In genomic region chr10:19517093-19517492, GRCm38 (mm10) we compare ENCODE assay signal across 19 mouse cellular contexts.
DNase-seq lines count a peak whose midpoint lies in the region; ATAC-seq and TF ChIP-seq lines count a peak whose summit lies in the region.
"Had no signal": no experiment of that assay in that cellular context is flagged by ENCODE, and none has a peak within 500 bp of the region (broad histone marks: within the 10 kb centered on the region; RNA-seq: fewer than 3 reads in every experiment).

No protein-coding gene starts in this region.

- 0 out of 2 replicates have a peak, but pooled peaks have one; percentile 39 for TF ChIP-seq EP300 in heart, postnatal 0 days (IDR thresholded peaks at IDR 0.05; ENCODE audit: low read depth)

- intact Hi-C loops in heart, postnatal 36 days (cut with DNase I), result no loop called here
- intact Hi-C loops in left cerebral cortex, postnatal 25 days (cut with DNase I), result no loop called here

- H3K4me1 ChIP-seq in heart, postnatal 0 days (ENCODE audit: control insufficient read depth, insufficient read depth), result no peaks in the 10 kb centered on the region
- H3K4me1 ChIP-seq in lung, embryonic 14.5 days (ENCODE audit: insufficient read depth), result no peaks in the 10 kb centered on the region
- peaks cover 2% of the 10 kb centered on the region; the same call in 1 of the 2 replicates for H3K4me1 ChIP-seq in brown adipose tissue, adult 24 weeks (ENCODE audit: control insufficient read depth, insufficient read depth, insufficient read length, low read length)
- H3K4me1 ChIP-seq: embryonic facial prominence, embryonic 15.5 days; forebrain, embryonic 10.5 days; hindbrain, embryonic 10.5 days had no signal

- H3K36me3 ChIP-seq in heart, postnatal 0 days (replicated peaks; ENCODE audit: control insufficient read depth, insufficient read depth, low read length), result no peaks in the 10 kb centered on the region
- H3K36me3 ChIP-seq in lung, embryonic 14.5 days (ENCODE audit: insufficient read depth), result no peaks in the 10 kb centered on the region
- H3K36me3 ChIP-seq: embryonic facial prominence, embryonic 15.5 days; forebrain, embryonic 10.5 days; hindbrain, embryonic 10.5 days had no signal

- DNase-seq in heart, postnatal 0 days (ENCODE audit: low spot score), result no peak
- DNase-seq in heart, postnatal 36 days, result no peak
- peak; percentile 39 for DNase-seq in lung, embryonic 14.5 days
- DNase-seq in lung, adult 18-20 months, result no peak
- peak; percentile 12 for DNase-seq in lung, postnatal 25 days (ENCODE audit: low spot score)
- DNase-seq in left cerebral cortex, postnatal 25 days (ENCODE audit: low spot score in 2 of 2), result no peak
- DNase-seq: adrenal gland, adult 2 months; adrenal gland, postnatal 25 days; cerebellum, adult 2 months; cerebellum, postnatal 14 days; embryo, embryonic 11 days; heart, postnatal 14 days had no signal

- no peak overlapping the region for H3K9ac ChIP-seq in heart, postnatal 0 days (replicated peaks; ENCODE audit: low read depth, low read length)
- no peak overlapping the region for H3K9ac ChIP-seq in lung, embryonic 14.5 days
- H3K9ac ChIP-seq: embryonic facial prominence, embryonic 15.5 days; hindbrain, embryonic 14.5 days had no signal

- peak overlapping the region; percentile 53; the same call in 1 of the 2 replicates for H3K27ac ChIP-seq in heart, postnatal 0 days (ENCODE audit: low read depth)
- H3K27ac ChIP-seq in lung, embryonic 14.5 days (ENCODE audit: low read depth), result no peak overlapping the region
- H3K27ac ChIP-seq in brown adipose tissue, adult 24 weeks (replicated peaks; ENCODE audit: low read depth, low read length), result peak overlapping the region; percentile 62
- H3K27ac ChIP-seq: embryonic facial prominence, embryonic 15.5 days; forebrain, embryonic 10.5 days; hindbrain, embryonic 10.5 days; hindbrain, embryonic 14.5 days had no signal

- H3K9me3 ChIP-seq in heart, postnatal 0 days (replicated peaks; ENCODE audit: control insufficient read depth, low read length), result no peaks in the 10 kb centered on the region
- H3K9me3 ChIP-seq in lung, embryonic 14.5 days (ENCODE audit: low read depth, low read length), result no peaks in the 10 kb centered on the region
- H3K9me3 ChIP-seq: embryonic facial prominence, embryonic 15.5 days; forebrain, embryonic 10.5 days; hindbrain, embryonic 10.5 days had no signal

- H3K4me2 ChIP-seq in heart, postnatal 0 days (ENCODE audit: low read depth, low read length), result no peak overlapping the region
- no peak overlapping the region for H3K4me2 ChIP-seq in lung, embryonic 14.5 days
- H3K4me2 ChIP-seq: embryonic facial prominence, embryonic 15.5 days; hindbrain, embryonic 14.5 days had no signal

- no peak for TF ChIP-seq CTCF in heart, postnatal 0 days (IDR thresholded peaks at IDR 0.05; ENCODE audit: low read depth)
- TF ChIP-seq CTCF in lung, embryonic 14.5 days (IDR thresholded peaks at IDR 0.05; ENCODE audit: low read depth), result no peak

- H3K27me3 ChIP-seq in heart, postnatal 0 days (ENCODE audit: control insufficient read depth, insufficient read depth, low read length), result no peaks in the 10 kb centered on the region
- H3K27me3 ChIP-seq in lung, embryonic 14.5 days (ENCODE audit: insufficient read depth, low read length), result no peaks in the 10 kb centered on the region
- H3K27me3 ChIP-seq: embryonic facial prominence, embryonic 15.5 days had no signal

- ATAC-seq in heart, postnatal 0 days (ENCODE audit: insufficient read depth, low read depth), result no peak
- ATAC-seq in lung, embryonic 14.5 days (ENCODE audit: insufficient read depth), result no peak
- ATAC-seq: forebrain, embryonic 14.5 days had no signal

- no peak overlapping the region for H3K4me3 ChIP-seq in heart, postnatal 0 days (ENCODE audit: low read depth, low read length)
- H3K4me3 ChIP-seq in lung, embryonic 14.5 days (ENCODE audit: low read depth, low read length), result no peak overlapping the region
- H3K4me3 ChIP-seq in brown adipose tissue, adult 24 weeks (ENCODE audit: insufficient read depth, low read depth, low read length), result no peak overlapping the region
- H3K4me3 ChIP-seq: embryonic facial prominence, embryonic 15.5 days; erythroblast, embryonic 14.5 days; forebrain, embryonic 10.5 days; hindbrain, embryonic 10.5 days had no signal

- WGBS in heart, postnatal 0 days, result 51% methylated on average over 2 of the region's 2 CpGs
- WGBS in lung, embryonic 14.5 days, result 48% methylated on average over 2 of the region's 2 CpGs

Comparison
In these comparisons a context has a peak if more than half of its experiments do, and no peak if none do; other contexts are left out.
1. DNase-seq: peak in lung, embryonic 14.5 days (single experiment) and lung, postnatal 25 days (single experiment); none in heart, postnatal 0 days (single experiment), heart, postnatal 36 days (0 of 2), lung, adult 18-20 months (0 of 2) and left cerebral cortex, postnatal 25 days (0 of 2).